Mouse (Mus musculus) spleen, adult 2 months (tissue): ENCODE data around the gene Rcc2.

Source experiments
- CTCF ChIP-seq: fragments of 200-500 bp; IDR thresholded peaks from 2 replicates; pipeline ENCODE4 v1.5.1; 2011; ENCODE audit warnings: mild to moderate bottlenecking, inconsistent platforms; ENCODE audit not compliant: insufficient read depth, insufficient read length, insufficient replicate concordance; ENCODE audit errors: extremely low read depth
- POLR2A ChIP-seq: fragments of 200-500 bp; IDR thresholded peaks from 2 replicates; pipeline ENCODE4 v1.6.1; 2011; ENCODE audit warnings: low read depth, low read length, inconsistent platforms

DNA sequence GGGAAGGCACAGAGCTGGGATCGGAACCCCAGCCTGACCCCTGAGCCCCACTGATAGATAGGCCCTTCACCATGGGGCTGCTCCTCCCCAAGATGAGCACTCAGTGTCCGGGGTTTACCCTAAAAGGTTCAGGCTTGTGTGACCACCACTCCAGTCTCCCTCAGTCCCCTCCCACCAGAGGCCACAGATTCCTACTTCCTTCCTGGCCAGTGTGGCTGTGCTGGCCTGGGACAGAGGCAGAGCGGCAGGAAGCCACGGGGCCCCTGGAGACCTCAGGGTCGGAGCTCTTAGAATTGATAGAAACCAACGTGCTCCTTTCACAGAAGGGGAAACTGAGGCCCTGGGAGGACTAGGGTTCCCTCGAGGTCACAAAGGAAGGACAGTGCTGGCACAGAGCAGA, 37.9 kb upstream of the Rcc2 start:
- TF ChIP-seq CTCF (no peak), POLR2A (no peak)
